Mouse (Mus musculus): ENCODE results near the gene Tekt4. TPM values are rescaled to one million over a fixed set of nuclear protein-coding genes. Genes with fewer than 3 reads are reported as not detected.
A peak's percentile ranks its signal among the peaks of the same experiment; 100 is the strongest.

The Tekt4 gene
- total RNA-seq, 2 experiments from 2014 or later: 0.70 to 1.6 TPM

DNA sequence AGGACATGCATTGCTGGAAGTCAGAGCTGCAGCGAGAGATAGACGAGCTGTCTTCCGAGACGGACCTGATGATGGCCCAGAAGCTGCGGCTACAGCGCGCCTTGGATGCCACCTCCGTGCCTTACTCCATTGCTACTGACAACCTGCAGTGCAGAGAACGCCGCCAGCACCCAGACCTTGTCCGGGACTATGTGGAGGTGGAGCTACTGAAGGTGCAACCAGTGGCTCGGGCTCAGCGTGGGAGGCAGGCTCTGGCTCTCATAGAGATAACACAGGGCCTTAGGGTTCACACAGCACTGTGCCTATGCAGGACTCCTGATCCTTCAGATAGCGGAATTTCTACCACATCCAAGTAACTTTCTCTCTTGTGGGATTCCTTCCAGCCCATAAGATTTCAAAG is 17.6 kb downstream of the Tekt4 start:
- DNase-seq: no peak
- intact Hi-C loops (cut with DNase I): loop anchor here (5.0 to 10.0 kb wide), 2 partner anchors 140 to 177 kb away; partner anchors contain the start of gene Prss34

DNA sequence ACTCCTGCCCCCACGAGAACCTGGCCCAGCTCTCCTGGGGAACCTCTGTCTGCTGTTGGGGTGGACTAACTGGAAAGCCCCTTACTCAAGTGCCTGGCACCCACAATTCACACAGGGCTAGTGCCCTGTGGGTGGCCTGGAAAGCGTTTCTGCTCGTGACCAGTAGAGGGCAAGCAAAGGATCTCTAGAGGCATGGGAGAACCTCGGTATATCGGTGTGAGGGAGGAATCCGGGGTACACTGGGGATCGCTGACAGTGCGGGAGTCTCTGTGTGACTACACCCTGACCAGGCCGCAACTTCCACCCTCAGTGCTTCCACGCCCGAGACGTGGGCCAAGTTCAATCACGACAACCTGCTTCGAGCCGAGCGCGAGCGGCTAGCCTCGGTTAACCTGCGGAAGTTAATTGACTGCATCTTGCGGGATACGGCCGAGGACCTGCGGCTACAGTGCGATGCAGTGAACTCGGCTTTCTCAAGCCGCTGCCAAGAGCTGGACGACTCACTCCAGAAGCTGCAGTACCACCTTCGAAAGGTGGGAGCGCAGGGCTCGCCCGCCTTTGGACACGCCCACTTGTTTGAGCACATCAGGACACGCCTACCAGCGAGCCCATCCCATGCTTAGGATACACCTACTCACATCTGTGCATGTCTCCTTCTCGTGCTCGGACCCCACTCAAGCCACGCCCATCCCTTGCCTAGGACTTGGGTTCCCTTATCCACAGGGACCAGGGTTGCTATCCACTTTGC is 20.1 kb downstream of the Tekt4 start:
- intact Hi-C loops (cut with DNase I): loop anchor here (2.0 to 10.0 kb wide), 4 partner anchors 34 to 323 kb away; partner anchors contain the start of genes AC134908.4, Metrn and Prss34
- peak; percentile 54 for DNase-seq

DNA sequence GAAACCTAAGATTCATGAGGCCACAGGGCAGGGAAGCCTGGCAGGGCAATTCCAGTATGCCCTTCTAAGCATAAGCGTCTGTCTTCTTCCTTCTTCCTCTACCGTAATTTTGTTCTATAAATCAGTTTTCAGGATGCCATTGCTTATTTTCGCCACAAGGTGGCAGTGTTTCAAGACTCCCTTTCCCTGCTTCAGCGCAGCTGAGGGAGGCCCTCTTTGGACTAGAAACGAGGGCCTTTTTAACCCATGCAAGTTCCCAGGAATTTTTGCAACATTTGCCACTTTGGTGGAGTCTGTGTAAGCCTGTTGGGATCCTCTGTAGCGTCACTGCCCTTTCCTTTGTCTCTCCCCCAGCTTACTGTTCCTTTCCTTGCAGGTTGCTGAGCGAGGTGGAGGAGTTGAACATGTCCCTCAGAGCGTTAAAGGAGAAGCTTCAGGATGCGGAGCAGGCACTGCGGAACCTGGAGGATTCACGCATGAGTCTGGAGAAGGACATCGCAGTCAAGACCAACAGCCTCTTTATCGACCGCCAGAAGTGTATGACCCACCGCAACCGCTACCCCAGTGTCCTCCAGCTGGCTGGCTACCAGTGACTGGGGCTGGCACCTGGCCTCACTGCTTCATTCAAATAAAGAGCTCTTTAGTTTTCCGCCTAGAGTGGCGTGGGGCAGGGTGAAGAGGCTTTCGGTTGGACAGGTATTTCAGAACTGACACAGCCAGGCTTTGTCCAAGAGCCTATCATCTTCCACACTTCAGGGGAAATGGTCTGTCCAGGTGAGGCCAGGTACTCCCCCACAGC is 21.7 kb downstream of the Tekt4 start:
- intact Hi-C loops (cut with DNase I): loop anchor here (2.0 to 10.0 kb wide), 4 partner anchors 33 to 321 kb away; partner anchors contain the start of genes AC134908.4, Metrn and Prss34
- DNase-seq: peak; percentile 56

DNA sequence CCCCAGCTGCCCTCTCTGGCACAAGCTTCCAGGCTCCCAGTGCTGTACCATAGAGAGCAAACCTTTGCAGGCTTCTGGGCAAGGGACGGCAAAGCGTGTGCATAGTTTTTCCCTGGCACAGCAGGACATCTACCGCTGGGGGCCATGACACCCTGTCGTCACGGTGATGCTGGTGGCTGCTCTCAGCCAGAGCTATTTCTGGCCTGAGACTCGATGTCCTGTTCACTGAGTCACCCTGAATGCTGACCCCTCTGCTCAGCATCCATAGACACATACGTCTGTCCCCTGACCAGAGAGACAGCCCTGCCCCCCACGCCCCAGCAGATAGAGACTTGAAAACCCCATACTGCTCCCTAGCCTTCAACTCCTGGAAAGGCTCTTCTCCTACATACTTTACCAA is 25.7 kb downstream of the Tekt4 start:
- intact Hi-C loops (cut with DNase I): no loop called here
- DNase-seq: no peak

DNA sequence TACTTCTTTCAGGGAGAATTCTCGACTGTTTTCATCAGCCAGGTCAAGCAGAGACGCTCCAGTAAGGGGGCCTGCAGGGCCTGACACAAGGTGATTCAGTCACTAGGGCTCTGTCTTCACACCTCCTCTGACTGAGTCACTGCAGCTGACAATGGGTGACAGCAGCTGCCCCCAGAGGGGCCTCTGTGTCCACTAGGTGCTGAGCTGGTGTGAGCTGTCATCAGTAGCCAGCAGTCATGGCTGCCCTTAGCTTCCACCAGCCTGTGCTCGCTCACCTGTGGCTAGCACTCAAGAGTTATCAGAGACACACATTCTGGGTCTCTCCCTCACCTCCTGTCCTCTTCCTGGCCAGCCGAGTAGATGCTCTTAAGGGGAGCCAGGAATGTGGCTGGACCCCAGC is 26.4 kb downstream of the Tekt4 start:
- intact Hi-C loops (cut with DNase I): no loop called here
- no peak for DNase-seq

DNA sequence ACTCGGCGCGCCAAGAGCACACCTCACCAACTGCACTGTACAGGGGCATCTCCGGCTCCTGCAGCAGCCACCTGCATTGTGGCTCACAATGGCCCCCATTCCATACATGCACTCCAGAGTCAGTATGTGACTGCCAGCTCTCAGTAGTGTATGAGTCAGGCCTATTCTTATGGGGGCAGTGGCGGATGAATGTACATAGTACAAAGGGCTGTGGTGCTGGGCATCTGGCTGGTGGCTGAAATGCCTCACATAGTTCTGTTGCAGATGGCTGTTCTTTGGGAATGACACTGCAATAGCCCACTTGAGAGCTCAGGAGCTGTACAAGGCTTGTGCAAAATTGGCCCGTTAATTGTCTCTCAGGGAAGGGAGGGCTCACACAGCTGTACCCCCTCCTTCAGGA is 27.7 kb downstream of the Tekt4 start:
- DNase-seq: no peak
- intact Hi-C loops (cut with DNase I): no loop called here

DNA sequence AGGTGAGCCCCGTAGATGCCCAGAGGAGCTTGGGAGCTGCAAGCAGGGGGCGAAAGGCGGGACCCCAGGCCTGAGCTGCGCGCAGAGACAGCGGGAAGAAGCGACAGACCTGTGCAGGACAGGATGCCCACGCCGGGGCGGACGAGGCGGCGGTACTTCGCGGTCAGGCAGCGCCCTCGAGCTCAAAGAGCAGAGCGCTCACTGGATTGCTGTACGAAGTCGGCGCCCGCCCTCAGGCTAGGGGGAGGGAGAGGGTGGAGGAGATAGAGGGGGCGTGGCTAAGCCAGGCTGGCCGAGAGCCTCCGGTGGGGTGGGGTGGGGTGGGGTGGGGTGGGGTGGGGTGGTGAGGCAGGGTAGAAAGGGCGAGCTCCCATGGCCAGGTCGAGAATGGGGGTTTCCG is 42.6 kb downstream of the Tekt4 start, which contains the start of gene Sstr5:
Sstr5 (minus strand) TSS at position 276 of the 400 bp plus-strand sequence.
- intact Hi-C loops (cut with DNase I): no loop called here
- peak; percentile 20 for DNase-seq

DNA sequence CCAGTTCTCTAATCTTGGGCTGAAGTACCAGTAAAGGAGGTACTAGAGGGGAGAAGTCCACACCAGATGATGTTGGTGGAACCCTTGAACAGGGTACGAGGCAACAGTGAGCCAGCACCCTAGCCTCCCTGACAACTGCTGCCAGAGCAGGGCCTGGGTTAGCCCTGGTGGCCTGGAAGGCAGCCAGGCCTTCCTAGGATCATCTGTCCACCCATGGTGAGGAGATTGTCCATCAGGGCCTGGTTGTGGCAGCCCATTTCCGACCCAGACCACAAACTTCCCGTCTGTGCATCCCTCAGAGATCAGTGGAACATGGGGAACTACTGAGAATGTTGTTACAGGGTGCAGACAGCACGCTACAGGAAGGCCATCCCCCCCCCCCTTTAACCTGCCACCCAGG is 48.2 kb downstream of the Tekt4 start:
- intact Hi-C loops (cut with DNase I): no loop called here
- DNase-seq: no peak

DNA sequence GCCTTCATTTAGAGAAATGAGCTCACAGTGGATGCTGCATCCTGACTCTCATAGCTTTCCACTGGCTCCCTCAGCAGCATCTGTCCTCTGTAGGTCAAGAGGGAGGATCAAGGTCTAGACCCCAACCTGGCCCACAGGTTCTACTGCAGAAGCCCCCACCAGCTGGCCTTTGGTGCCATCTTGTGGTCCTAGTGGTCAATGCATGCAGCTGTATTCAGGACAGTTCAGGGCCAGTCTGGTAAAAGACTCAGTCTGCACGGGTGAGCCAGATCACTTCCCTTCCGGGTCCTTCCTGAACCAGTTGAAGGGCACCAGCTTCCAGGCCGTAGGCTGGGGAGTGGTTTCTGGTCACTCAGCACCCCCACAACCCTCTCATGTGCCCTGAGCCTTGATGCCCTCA is 53.4 kb downstream of the Tekt4 start:
- intact Hi-C loops (cut with DNase I): loop anchor here (2.0 kb wide), 1 partner anchor 33 kb away; no protein-coding TSS in a partner anchor
- peak; percentile 81 for DNase-seq

DNA sequence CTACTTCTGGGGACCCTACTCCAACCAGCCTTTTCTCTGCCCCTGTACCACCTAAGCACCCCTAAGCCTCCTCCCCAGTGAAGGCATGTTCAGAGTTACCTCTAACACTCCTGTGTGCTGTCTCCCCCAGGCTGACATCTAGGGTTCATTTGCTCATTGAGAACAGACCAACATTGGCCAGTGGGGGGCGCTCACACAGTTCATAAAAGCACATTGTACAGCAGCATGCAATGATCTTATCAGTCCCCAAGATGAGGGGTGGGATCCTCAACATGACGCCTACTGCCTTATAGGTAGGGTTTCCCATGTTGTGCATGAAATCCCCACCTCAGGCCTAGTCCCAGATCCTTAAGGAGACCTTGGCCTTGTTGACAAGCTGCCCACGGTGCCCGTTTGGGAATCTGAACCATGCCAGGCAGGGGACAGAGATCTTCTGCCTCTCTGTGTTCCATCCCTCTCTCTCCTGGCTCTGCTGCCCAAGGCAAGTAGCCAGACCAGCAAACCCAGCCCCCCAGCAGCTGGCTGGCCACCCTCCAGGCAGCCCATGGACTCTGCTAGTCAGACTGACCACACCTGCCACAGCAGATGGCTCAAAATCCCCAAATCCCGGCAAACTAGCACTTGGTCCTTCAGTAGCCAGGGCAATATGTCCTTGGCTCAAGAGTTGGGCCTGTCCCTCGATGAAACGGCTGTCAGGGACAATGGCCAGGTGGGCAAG is 54.6 kb downstream of the Tekt4 start:
- intact Hi-C loops (cut with DNase I): loop anchor here (2.0 kb wide), 1 partner anchor 34 kb away; no protein-coding TSS in a partner anchor
- DNase-seq: peak; percentile 92

DNA sequence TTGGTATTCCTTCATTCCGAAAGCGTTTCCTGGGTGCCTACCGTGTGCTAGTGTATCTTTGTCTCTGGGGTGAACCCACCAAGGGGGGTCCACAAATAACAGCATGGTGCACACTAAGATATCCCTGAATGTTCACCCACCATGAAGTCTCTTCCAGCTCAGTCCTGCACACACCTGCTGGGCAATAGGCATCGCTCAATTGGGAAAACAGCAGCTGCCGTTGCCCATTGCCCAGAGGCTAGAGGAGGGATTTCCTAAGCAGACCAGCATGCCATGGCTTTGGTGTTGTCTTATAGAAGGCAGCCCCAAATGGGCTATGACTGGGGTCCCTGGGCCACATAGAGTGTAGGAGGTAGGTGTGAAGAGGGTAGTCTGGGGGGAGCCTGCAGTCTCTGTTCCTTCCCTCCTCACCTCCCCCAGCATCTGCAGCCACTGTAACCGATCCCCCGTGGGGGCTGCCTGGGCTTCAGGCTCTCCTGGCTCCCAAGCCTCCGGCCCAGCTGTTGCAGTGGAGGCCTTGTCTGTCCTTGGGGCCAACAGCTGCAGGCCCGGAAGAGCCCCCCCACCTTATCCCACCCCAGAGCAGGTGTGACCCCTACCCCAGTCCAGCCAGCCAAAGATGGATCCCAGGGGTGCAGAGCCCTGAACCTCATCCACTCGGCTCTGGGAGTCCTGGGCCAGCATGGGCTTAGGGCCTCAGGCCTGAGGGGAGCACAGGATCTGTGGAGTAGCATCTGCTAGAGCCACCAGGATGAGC is 55.8 kb downstream of the Tekt4 start:
- DNase-seq: no peak
- intact Hi-C loops (cut with DNase I): no loop called here

DNA sequence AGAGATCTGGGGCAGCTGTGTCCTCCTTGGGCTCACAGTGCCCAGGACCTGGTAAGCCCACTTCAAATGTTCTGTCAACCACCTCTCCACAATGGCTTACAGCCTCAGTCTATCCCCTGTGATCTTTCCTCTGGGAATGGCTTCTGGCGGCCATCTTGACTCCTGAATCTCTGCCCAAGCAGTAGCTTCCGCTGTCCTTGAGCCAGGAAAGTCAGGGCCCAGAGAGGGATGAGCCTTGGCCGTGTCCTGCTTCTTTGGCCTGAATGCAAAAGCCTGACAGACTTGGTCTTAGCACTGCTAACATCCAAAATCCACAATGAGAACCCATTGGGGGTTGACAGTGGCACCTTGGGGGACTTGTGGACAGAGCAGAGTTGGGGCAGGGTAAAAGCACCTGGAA is 57.5 kb downstream of the Tekt4 start:
- intact Hi-C loops (cut with DNase I): no loop called here
- DNase-seq: no peak

DNA sequence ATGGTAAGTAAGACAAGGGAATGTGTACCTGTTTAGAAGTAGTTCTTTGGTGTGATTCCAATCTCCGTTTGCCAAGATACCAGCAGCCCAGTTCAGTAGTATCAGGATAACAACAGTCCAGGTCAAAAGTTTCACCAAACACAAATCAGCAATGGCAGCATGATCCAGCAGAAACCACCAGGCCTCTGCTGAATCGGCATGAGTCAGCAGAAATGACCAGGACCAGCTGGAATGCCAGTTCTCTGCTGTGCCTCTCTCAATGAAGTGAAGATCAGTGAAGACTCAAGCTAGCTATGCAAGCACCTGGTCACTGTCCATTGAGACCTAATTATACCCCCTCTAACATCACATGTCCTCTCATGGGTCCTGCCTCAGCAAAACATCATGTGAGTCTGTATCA is 59.6 kb downstream of the Tekt4 start:
- intact Hi-C loops (cut with DNase I): no loop called here
- no peak for DNase-seq

DNA sequence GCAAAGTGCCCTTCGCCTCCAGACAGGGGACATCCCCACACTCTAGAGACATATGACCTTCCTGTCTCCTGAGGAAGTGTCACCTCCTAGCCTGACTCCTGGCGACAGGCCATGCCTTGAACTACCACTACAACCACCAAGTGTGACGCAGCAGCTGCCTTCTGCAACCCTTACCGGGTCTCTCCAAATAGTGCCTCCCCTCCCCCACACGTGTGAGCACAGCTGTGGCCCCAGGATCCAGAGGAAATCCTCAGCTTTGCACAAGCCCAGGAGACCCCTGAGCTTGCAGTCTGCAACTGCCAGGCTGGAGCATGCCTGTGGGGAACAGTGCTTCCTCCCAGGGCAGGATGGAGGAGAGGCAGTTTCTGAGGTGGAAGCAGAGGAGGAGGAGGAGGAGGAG is 61.9 kb downstream of the Tekt4 start:
- no peak for DNase-seq
- intact Hi-C loops (cut with DNase I): no loop called here

DNA sequence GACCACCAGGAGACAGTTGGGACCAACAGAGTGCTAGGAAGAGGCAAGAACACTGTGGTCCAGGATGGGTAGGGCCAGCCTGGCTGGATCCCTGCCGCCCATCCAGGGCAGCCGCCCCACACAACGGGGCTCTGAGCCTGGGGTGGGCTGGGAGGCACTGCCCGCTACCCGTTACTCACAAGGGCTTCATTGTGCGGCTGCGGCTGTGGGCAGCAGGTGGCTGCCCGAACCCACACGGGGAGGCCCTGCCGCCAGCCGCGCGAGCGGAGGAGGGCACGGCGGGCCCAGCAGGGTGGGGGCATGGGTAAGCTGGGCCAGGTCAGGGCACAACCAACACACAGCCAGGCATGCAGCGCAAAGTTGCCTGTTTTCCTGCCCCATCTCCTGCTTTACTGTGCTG is 63.7 kb downstream of the Tekt4 start:
- intact Hi-C loops (cut with DNase I): no loop called here

DNA sequence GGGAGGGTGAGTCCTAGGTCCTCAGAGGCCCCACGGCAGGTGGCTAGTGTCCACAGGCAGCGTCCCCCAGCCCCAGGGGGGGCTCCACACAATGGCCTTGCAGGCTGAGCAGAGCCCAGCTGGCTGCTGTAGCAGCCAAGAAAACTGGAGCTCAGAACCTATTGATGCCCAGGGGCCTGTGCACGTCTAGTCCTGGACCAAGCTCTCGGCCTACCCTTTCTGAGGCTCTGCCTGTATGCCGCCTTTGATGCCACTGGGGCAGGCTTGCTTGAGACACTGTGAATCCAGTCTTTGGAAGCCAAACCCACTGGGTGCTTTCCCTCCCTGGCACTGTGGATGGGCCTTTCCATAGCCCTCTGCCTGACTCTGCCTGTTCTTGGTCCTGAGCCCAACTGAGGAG is 65.1 kb downstream of the Tekt4 start:
- DNase-seq: peak; percentile 53
- intact Hi-C loops (cut with DNase I): no loop called here

More for the DNA sequence above, 63.7 kb downstream of the Tekt4 start:
- DNase-seq: peak; percentile 43

DNA sequence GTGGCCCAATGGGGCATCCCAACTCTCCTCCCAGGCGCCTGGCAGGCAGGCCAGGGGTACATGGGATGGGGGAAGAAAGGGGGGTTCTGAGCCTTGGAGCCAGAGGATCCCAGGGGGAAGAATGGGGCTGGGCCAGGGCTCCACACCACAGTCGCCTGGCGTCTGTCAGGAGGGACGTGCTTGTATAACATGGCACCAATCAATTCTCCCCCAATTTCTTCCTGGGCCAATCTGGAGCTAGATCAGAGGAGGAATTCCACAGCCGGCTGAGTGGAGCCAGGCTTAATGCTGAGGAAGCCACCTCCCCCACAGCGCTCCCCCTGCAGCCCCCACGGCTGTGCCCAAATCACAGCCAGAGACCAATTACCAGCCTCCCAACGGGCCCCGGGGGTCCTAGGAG is 66.1 kb downstream of the Tekt4 start:
- DNase-seq: no peak
- intact Hi-C loops (cut with DNase I): no loop called here

DNA sequence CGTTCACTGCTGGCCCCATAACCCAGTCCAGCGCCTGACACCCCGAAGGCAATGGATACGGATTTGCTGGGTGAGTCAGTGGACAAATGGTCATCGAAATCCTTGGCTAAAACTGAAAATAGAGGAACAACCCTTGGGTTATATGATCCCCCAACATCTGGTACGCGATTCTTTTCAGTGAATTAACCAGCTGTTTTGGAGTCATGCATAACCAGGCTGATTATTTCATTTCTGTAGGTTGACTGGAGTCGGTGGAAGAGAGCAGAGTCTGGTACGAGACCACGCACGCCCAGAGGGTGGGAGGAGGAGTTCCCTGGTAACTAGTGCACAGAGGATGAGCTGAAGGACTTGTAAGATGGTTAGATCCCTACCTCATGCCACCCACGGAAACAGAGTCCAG is 67.7 kb downstream of the Tekt4 start:
- intact Hi-C loops (cut with DNase I): no loop called here
- no peak for DNase-seq
